Mouse (Mus musculus): ENCODE data around the gene Gm21992.

GRCm38 (mm10) chr19:4839149-4839548, 27.7 kb upstream of the Gm21992 start, which contains the start of the genes Ccs and Ccdc87:
- TF ChIP-seq CTCF (IDR thresholded peaks at IDR 0.05; ENCODE audit: low read depth): no peak; the same call in 1 of the 2 replicates
- TF ChIP-seq EP300 (optimal IDR thresholded peaks at IDR 0.05): no peak
